Mouse (Mus musculus) midbrain, embryonic 12.5 days (tissue): ENCODE data around the gene Wipf3. TPM values are rescaled to one million over a fixed set of nuclear protein-coding genes. Genes with fewer than 3 reads are reported as not detected.

Experiments used
- ATAC-seq: fragments of 200-750 bp; cut with Nextera tagmentation; 2 replicates; pipeline ENCODE4 v1.8.0; 2017; ENCODE audit warnings: low read depth, moderate TSS enrichment, moderate library complexity; ENCODE audit not compliant: low FRiP score
- H3K27ac ChIP-seq: fragments of 300-500 bp; sonication (generic); replicated peaks from 2 replicates; pipeline ENCODE4 v1.5.1; 2016; ENCODE audit warnings: mild to moderate bottlenecking
- H3K27me3 ChIP-seq: fragments of 300-500 bp; sonication (generic); 2 replicates; pipeline ENCODE4 v1.6.1; 2016; ENCODE audit warnings: mild to moderate bottlenecking
- H3K36me3 ChIP-seq: fragments of 300-500 bp; sonication (generic); 2 replicates; pipeline ENCODE4 v1.6.1; 2016
- H3K4me1 ChIP-seq: fragments of 300-500 bp; sonication (generic); 2 replicates; pipeline ENCODE4 v1.6.1; 2016
- H3K4me2 ChIP-seq: fragments of 300-500 bp; sonication (generic); replicated peaks from 2 replicates; pipeline ENCODE4 v1.6.1; 2016; ENCODE audit warnings: mild to moderate bottlenecking, moderate library complexity
- H3K4me3 ChIP-seq: fragments of 300-500 bp; sonication (generic); 2 replicates; pipeline ENCODE4 v1.5.1; 2016; ENCODE audit warnings: mild to moderate bottlenecking
- H3K9ac ChIP-seq: fragments of 300-500 bp; sonication (generic); replicated peaks from 2 replicates; pipeline ENCODE4 v1.6.1; 2016; ENCODE audit warnings: mild to moderate bottlenecking, moderate library complexity
- H3K9me3 ChIP-seq: fragments of 300-500 bp; sonication (generic); 2 replicates; pipeline ENCODE4 v1.6.1; 2016; ENCODE audit warnings: mild to moderate bottlenecking
- WGBS: fragments of 180-500 bp; shearing (Covaris S2); methylation state at CpG from one replicate; pipeline ENCODE4 v1.1.7; 2016; 5-methylcytosine and 5-hydroxymethylcytosine counted together
- polyA plus RNA-seq: library from polyadenylated mRNA; unstranded; fragments of >200 nt; fragmentation: Nextera tagmentation; extraction: Ambion mirVana; gene quantifications from 2 replicates; pipeline ENCODE4 v1.2.1, GENCODE M21; 2016

The Wipf3 gene
- polyA plus RNA-seq, 1 experiment from 2014 or later, result 1.3 TPM

DNA sequence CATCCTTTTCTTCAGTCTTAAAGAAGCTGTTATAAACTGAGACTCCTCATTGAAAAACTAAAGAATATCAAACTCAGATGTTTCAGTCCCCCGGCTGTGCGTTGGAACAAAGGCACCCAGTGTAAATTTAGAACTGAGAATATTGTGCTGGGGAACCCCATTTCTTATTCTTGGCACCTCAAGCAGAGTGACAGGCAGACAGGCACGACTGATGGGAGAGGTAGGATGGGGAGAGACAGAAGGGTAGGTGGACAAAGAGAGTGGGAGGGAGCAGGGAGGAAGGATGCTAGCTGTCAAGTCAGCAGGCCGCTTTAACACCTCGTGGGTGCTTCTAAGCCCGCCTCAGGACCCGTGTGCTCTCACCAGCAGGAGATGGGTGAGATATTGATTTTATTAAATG, 113.4 kb downstream of the Wipf3 start:
- H3K9ac ChIP-seq, result no peak overlapping the region
- ATAC-seq, result no peak
- H3K36me3 ChIP-seq, result peaks cover 16% of the 10 kb centered on the region
- H3K4me3 ChIP-seq, result no peak overlapping the region
- no peak overlapping the region for H3K27ac ChIP-seq
- 0 out of 2 replicates have a peak, but pooled peaks cover 6% of the 10 kb centered on the region for H3K9me3 ChIP-seq
- H3K27me3 ChIP-seq, result peaks cover 5% of the 10 kb centered on the region; the same call in 1 of the 2 replicates
- no peak overlapping the region for H3K4me2 ChIP-seq
- H3K4me1 ChIP-seq, result peaks cover 38% of the 10 kb centered on the region
- 76% methylated on average over 7 of the region's 7 CpGs for WGBS

DNA sequence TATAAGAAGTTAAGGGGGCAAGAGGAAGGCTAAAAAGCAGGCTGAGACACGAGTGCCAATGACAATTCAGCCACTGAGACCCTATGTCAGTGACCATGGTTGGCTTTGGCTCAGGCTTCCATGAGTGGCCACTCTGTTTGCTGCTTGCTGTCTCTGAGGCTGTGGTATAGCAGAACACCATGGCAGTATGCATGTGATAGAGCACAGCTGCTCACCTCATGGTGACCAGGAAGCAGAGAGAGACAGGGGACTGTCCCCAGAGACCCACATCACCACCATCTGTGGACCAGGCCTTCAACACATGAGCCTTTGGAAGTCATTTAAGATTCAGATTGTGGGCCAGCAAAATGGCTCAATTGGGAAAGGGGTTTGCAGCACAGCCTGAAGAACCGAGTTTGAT, 114.2 kb downstream of the Wipf3 start:
- Histone ChIP-seq H3K4me2 (no peak overlapping the region), H3K27me3 (peaks cover 5% of the 10 kb centered on the region; the same call in 1 of the 2 replicates), H3K4me3 (no peak overlapping the region), H3K9ac (no peak overlapping the region), H3K9me3 (0 out of 2 replicates have a peak, but pooled peaks cover 6% of the 10 kb centered on the region), H3K4me1 (peaks cover 36% of the 10 kb centered on the region), H3K36me3 (peaks cover 21% of the 10 kb centered on the region), H3K27ac (no peak overlapping the region)
- no peak for ATAC-seq
- 87% methylated on average over 2 of the region's 2 CpGs for WGBS

DNA sequence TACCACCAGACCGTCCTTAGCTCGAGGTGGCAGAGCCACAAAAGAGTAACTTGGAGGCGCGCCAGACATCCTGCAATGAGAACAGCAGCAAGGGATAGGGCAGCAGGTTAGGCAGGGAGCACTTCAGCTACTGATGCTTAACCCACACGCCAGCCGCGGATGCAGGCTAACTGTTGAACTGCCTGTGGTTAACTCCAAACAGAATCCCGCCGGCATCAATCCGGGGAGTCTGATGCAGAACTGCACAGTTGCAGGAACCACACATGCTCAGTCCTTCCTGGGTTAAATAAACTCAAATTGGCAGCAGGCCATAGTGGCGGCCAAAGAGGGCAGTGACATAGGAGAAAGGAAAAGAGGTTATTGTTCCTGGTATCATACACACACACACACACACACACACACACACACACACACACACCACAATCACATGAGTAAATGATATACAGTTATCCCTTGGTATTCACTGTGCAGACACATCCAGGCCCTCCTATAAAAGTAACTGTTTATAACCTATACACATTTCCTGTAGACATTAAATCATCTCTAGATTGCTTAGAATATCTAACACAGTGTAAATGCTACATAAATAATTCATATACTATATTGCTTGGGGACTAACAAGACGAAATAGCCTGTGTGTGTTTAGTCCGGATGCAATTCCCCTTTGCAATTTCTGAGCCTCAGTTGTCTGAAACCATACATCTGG, 119.1 kb downstream of the Wipf3 start:
- Histone ChIP-seq H3K27me3 (peaks cover 7% of the 10 kb centered on the region; the same call in 1 of the 2 replicates), H3K9ac (no peak overlapping the region), H3K4me1 (peaks cover 45% of the 10 kb centered on the region), H3K4me3 (no peak overlapping the region), H3K4me2 (no peak overlapping the region), H3K36me3 (peaks cover 24% of the 10 kb centered on the region), H3K9me3 (0 out of 2 replicates have a peak, but pooled peaks cover 2% of the 10 kb centered on the region), H3K27ac (0 out of 2 replicates have a peak overlapping the region, but pooled peaks have one; percentile 15)
- no peak for ATAC-seq
- WGBS, result 83% methylated on average over 13 of the region's 13 CpGs

DNA sequence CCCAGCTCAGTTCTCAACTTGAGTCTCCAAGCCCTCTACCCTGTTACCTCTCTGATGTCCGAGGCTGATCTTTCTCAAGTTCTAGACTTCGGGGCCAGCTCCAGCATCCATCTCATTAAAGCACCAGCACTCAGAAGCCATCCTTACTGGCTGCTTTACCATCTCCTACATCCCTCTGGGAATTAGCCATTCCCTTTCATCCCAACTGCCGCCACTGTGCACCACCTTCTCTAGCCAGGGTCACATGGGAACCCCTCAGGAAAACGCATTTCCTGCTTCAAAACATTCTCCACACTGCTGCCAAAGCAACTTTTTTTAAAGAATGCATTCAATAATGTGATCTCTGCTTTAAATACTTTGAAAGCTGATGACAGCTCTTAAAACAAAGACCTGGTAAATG, 119.9 kb downstream of the Wipf3 start:
- no peak for ATAC-seq
- Histone ChIP-seq H3K4me2 (no peak overlapping the region), H3K27me3 (peaks cover 7% of the 10 kb centered on the region; the same call in 1 of the 2 replicates), H3K9me3 (no peaks in the 10 kb centered on the region), H3K4me1 (peaks cover 53% of the 10 kb centered on the region), H3K4me3 (no peak overlapping the region), H3K9ac (no peak overlapping the region), H3K27ac (no peak overlapping the region), H3K36me3 (0 out of 2 replicates have a peak, but pooled peaks cover 16% of the 10 kb centered on the region)
- 68% methylated on average over 4 of the region's 4 CpGs for WGBS

DNA sequence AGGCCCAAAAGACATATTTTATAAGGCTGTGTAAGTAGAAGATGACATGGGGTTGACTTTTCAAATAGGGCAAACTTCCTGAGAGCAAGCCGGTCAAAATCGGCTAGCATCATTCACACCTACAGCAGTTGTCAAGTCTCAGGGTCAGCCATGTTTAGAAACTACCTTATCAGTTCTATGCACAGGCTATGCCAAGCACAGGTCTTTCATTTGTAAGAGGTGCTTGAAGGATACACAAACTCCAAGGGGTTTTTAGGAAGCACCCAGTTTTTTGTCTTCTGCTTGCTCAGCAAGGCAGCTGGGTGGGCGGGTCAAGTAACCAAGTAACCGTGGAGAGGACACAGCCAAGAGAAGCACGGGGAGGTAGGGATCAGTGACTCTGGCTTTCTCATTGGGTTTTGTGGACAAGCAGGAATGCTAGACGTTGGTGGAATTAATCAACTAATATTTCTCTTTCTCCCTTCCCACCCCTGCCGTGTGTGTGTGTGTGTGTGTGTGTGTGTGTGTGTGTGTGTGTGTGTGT, 121.5 kb downstream of the Wipf3 start:
- Histone ChIP-seq H3K36me3 (0 out of 2 replicates have a peak, but pooled peaks cover 12% of the 10 kb centered on the region), H3K4me2 (no peak overlapping the region), H3K9me3 (no peaks in the 10 kb centered on the region), H3K27me3 (peaks cover 7% of the 10 kb centered on the region; the same call in 1 of the 2 replicates), H3K9ac (no peak overlapping the region), H3K4me3 (no peak overlapping the region), H3K27ac (no peak overlapping the region), H3K4me1 (peaks cover 69% of the 10 kb centered on the region)
- no peak for ATAC-seq
- WGBS, result 58% methylated on average over 6 of the region's 7 CpGs

DNA sequence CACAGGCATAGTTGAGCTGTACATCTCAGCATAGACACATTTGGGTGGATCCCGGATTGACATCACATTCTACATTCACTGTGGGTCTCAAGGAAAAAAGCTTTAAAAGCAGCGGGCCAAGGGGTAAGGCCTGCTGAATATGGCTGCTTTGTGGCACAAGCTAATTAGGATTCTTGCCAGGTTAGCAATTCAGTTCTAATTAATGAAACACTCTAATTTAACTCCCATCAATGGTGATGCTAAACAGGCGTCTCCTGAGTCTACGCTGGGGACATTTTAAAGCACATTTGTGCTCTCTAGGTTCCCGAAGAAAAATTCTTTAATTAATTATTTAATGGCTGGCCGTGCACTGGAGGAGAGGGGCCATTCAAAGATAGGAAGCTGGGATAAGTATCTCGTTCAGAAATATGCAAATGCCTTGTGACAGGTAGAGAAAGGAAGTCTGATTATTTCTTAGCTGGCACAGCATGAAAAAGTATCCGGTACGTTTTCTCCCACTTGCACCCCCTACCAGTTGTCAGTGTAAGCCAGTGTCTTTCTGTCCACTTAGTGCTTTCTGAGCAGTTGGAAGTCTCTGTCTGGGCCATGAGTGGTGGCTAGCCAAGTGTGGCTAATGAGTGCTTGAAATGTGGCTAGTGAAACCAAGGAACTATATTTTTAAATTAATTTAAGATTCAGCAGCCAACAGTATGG, 123.5 kb downstream of the Wipf3 start:
- peak; percentile 23; the same call in 1 of the 2 replicates for ATAC-seq
- 29% methylated on average over 9 of the region's 9 CpGs for WGBS
- Histone ChIP-seq H3K36me3 (0 out of 2 replicates have a peak, but pooled peaks cover 14% of the 10 kb centered on the region), H3K27ac (peak overlapping the region; percentile 54), H3K9me3 (no peaks in the 10 kb centered on the region), H3K4me1 (peaks cover 72% of the 10 kb centered on the region), H3K27me3 (peaks cover 9% of the 10 kb centered on the region; the same call in 1 of the 2 replicates), H3K4me3 (no peak overlapping the region), H3K4me2 (no peak overlapping the region), H3K9ac (no peak overlapping the region)

Other genes starting within 250 kb of the Wipf3 start
- 0.64 and 1.8 TPM in 2 replicates for gene Prr15, start 103.8 kb upstream of the Wipf3 start, polyA plus RNA-seq
- gene Scrn1, start 136.9 kb downstream of the Wipf3 start, polyA plus RNA-seq, result 83.8 and 86.4 TPM in 2 replicates
- 16.8 and 21.5 TPM in 2 replicates for gene Plekha8, start 165.5 kb downstream of the Wipf3 start, polyA plus RNA-seq
- 15.7 and 16.3 TPM in 2 replicates for gene Fkbp14, start 167.7 kb downstream of the Wipf3 start, polyA plus RNA-seq